Mouse (Mus musculus) liver, embryonic 14.5 days (tissue): ENCODE measurements around the gene Hils1.

Source experiments
- CTCF ChIP-seq: IDR thresholded peaks from 2 replicates; pipeline ENCODE4 v1.5.1; 2016; ENCODE audit warnings: antibody characterized with exemption, low read depth, control low read depth
- EP300 ChIP-seq: IDR thresholded peaks from 2 replicates; pipeline ENCODE4 v1.6.1; 2016; ENCODE audit warnings: antibody characterized with exemption, low read depth

DNA sequence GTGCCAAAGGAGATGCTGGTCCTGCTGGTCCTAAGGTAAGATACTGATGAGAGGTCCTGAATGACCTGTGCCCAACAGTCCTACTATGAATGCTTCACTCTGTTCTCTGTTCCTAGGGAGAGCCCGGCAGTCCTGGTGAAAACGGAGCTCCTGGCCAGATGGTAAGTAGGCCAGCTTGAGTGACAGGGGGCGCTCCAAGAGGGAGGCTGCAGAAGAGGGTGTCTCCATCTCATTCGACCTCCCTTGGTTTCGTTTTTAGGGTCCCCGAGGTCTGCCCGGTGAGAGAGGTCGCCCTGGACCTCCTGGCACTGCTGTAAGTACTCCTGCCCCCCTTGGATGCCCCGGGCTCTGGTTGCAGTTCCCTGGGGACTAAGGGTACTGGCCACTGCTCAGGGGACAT is 26.3 kb upstream of the Hils1 start:
- TF ChIP-seq CTCF (no peak), EP300 (no peak)
